Mouse (Mus musculus): ENCODE measurements around the gene Duox1. TPM values are rescaled to one million over a fixed set of nuclear protein-coding genes. Genes with fewer than 3 reads are reported as not detected.

The Duox1 gene
- total RNA-seq, 1 experiment: 0.76 TPM

GRCm38 (mm10) chr2:122301921-122302573 is 13.4 kb upstream of the Duox1 start:
- Histone ChIP-seq H3K27ac (ENCODE audit: insufficient read depth, low read depth, low read length, poor library complexity, severe bottlenecking) (no peak overlapping the region), H3K4me1 (ENCODE audit: control insufficient read depth in 2 of 2, insufficient read depth in 2 of 2, low read length in 2 of 2, poor library complexity in 1 of 2) (peaks cover 0 to 8% of the 10 kb centered on the region in 2 experiments; a peak in 2 of 4 replicates), H3K4me3 (ENCODE audit: insufficient read depth in 1 of 2, low read depth in 1 of 2, low read length in 2 of 2, poor library complexity in 1 of 2, severe bottlenecking in 1 of 2) (peak overlapping the region; percentile 11 to 54; a peak in 2 of 4 replicates), H3K36me3 (ENCODE audit: control insufficient read depth, insufficient read depth, low read length, poor library complexity, severe bottlenecking) (no peaks in the 10 kb centered on the region), H3K9me3 (ENCODE audit: control insufficient read depth, insufficient read depth, low read depth, low read length) (no peaks in the 10 kb centered on the region), H3K9ac (ENCODE audit: insufficient read depth, low read depth, low read length, poor library complexity, severe bottlenecking) (no peak overlapping the region)
- no peak for TF ChIP-seq MAFK (IDR thresholded peaks at IDR 0.05; ENCODE audit: insufficient read depth, low read depth, low read length)
- TF ChIP-seq ZC3H11A (IDR thresholded peaks at IDR 0.05; ENCODE audit: borderline replicate concordance, low read depth, low read length): no peak
- TF ChIP-seq HCFC1 (IDR thresholded peaks at IDR 0.05; ENCODE audit: borderline replicate concordance, insufficient read depth, low read length): no peak
- TF ChIP-seq ZNF384 (IDR thresholded peaks at IDR 0.05; ENCODE audit: low read depth, low read length): no peak
- TF ChIP-seq CHD2 (IDR thresholded peaks at IDR 0.05; ENCODE audit: low read depth, low read length): no peak
- no peak for DNase-seq (ENCODE audit: low read depth, low spot score)
- in situ Hi-C loops (cut with MboI; ENCODE audit: low sequenced_read_pairs in 2 of 2, unreplicated experiment in 2 of 2): no loop called here

GRCm38 (mm10) chr2:122302574-122303241 is 12.8 kb upstream of the Duox1 start:
- no peak overlapping the region for H3K4me3 ChIP-seq (ENCODE audit: insufficient read depth in 1 of 2, low read depth in 1 of 2, low read length in 2 of 2, poor library complexity in 1 of 2, severe bottlenecking in 1 of 2)
- H3K4me1 ChIP-seq (ENCODE audit: control insufficient read depth in 2 of 2, insufficient read depth in 2 of 2, low read length in 2 of 2, poor library complexity in 1 of 2): peaks cover 0 to 2% of the 10 kb centered on the region in 2 experiments; a peak in 1 of 4 replicates
- no peaks in the 10 kb centered on the region for H3K36me3 ChIP-seq (ENCODE audit: control insufficient read depth, insufficient read depth, low read length, poor library complexity, severe bottlenecking)
- H3K9me3 ChIP-seq (ENCODE audit: control insufficient read depth, insufficient read depth, low read depth, low read length): no peaks in the 10 kb centered on the region
- no peak overlapping the region for H3K27ac ChIP-seq (ENCODE audit: insufficient read depth, low read depth, low read length, poor library complexity, severe bottlenecking)
- TF ChIP-seq ZNF384 (IDR thresholded peaks at IDR 0.05; ENCODE audit: low read depth, low read length) (0 out of 2 replicates have a peak, but pooled peaks have one; percentile 30), ZC3H11A (IDR thresholded peaks at IDR 0.05; ENCODE audit: borderline replicate concordance, low read depth, low read length) (peak; percentile 51; the same call in 1 of the 2 replicates), HCFC1 (IDR thresholded peaks at IDR 0.05; ENCODE audit: borderline replicate concordance, insufficient read depth, low read length) (no peak)
- in situ Hi-C loops (cut with MboI; ENCODE audit: low sequenced_read_pairs in 2 of 2, unreplicated experiment in 2 of 2): no loop called here
- H3K9ac ChIP-seq (ENCODE audit: insufficient read depth, low read depth, low read length, poor library complexity, severe bottlenecking): no peak overlapping the region
- peak; percentile 91 for DNase-seq (ENCODE audit: low read depth, low spot score)

GRCm38 (mm10) chr2:122304544-122304943 is 10.9 kb upstream of the Duox1 start:
- Histone ChIP-seq H3K27ac (ENCODE audit: insufficient read depth, low read depth, low read length, poor library complexity, severe bottlenecking) (no peak overlapping the region), H3K4me3 (ENCODE audit: insufficient read depth in 1 of 2, low read depth in 1 of 2, low read length in 2 of 2, poor library complexity in 1 of 2, severe bottlenecking in 1 of 2) (no peak overlapping the region), H3K4me1 (ENCODE audit: control insufficient read depth in 2 of 2, insufficient read depth in 2 of 2, low read length in 2 of 2, poor library complexity in 1 of 2) (peaks cover 0 to 2% of the 10 kb centered on the region in 2 experiments; a peak in 1 of 4 replicates), H3K9ac (ENCODE audit: insufficient read depth, low read depth, low read length, poor library complexity, severe bottlenecking) (no peak overlapping the region), H3K9me3 (ENCODE audit: control insufficient read depth, insufficient read depth, low read depth, low read length) (no peaks in the 10 kb centered on the region), H3K36me3 (ENCODE audit: control insufficient read depth, insufficient read depth, low read length, poor library complexity, severe bottlenecking) (no peaks in the 10 kb centered on the region)
- DNase-seq (ENCODE audit: low read depth, low spot score): no peak
- no peak for TF ChIP-seq ZNF384 (IDR thresholded peaks at IDR 0.05; ENCODE audit: low read depth, low read length)
- no peak for TF ChIP-seq CHD2 (IDR thresholded peaks at IDR 0.05; ENCODE audit: low read depth, low read length)
- TF ChIP-seq HCFC1 (IDR thresholded peaks at IDR 0.05; ENCODE audit: borderline replicate concordance, insufficient read depth, low read length): no peak
- TF ChIP-seq ZC3H11A (IDR thresholded peaks at IDR 0.05; ENCODE audit: borderline replicate concordance, low read depth, low read length): no peak
- no peak for TF ChIP-seq MAFK (IDR thresholded peaks at IDR 0.05; ENCODE audit: insufficient read depth, low read depth, low read length)
- in situ Hi-C loops (cut with MboI; ENCODE audit: low sequenced_read_pairs in 2 of 2, unreplicated experiment in 2 of 2): no loop called here

- in situ Hi-C loops (cut with MboI; ENCODE audit: low sequenced_read_pairs in 2 of 2, unreplicated experiment in 2 of 2): no loop called here
- Histone ChIP-seq H3K27ac (ENCODE audit: insufficient read depth, low read depth, low read length, poor library complexity, severe bottlenecking) (no peak overlapping the region), H3K36me3 (ENCODE audit: control insufficient read depth, insufficient read depth, low read length, poor library complexity, severe bottlenecking) (no peaks in the 10 kb centered on the region), H3K4me3 (ENCODE audit: insufficient read depth in 1 of 2, low read depth in 1 of 2, low read length in 2 of 2, poor library complexity in 1 of 2, severe bottlenecking in 1 of 2) (no peak overlapping the region), H3K9ac (ENCODE audit: insufficient read depth, low read depth, low read length, poor library complexity, severe bottlenecking) (no peak overlapping the region), H3K4me1 (ENCODE audit: control insufficient read depth in 2 of 2, insufficient read depth in 2 of 2, low read length in 2 of 2, poor library complexity in 1 of 2) (peaks cover 0 to 2% of the 10 kb centered on the region in 2 experiments; a peak in 1 of 4 replicates), H3K9me3 (ENCODE audit: control insufficient read depth, insufficient read depth, low read depth, low read length) (no peaks in the 10 kb centered on the region)
- TF ChIP-seq MAFK (IDR thresholded peaks at IDR 0.05; ENCODE audit: insufficient read depth, low read depth, low read length) (no peak), HCFC1 (IDR thresholded peaks at IDR 0.05; ENCODE audit: borderline replicate concordance, insufficient read depth, low read length) (no peak), ZC3H11A (IDR thresholded peaks at IDR 0.05; ENCODE audit: borderline replicate concordance, low read depth, low read length) (no peak), CHD2 (IDR thresholded peaks at IDR 0.05; ENCODE audit: low read depth, low read length) (no peak), ZNF384 (IDR thresholded peaks at IDR 0.05; ENCODE audit: low read depth, low read length) (no peak)
- DNase-seq (ENCODE audit: low read depth, low spot score): no peak
Measured at GRCm38 (mm10) chr2:122305097-122305892, 10.2 kb upstream of the Duox1 start.
